Mouse (Mus musculus) left cerebral cortex, adult 2 months (tissue): ENCODE measurements at regions not wholly inside any gene's neighbourhood (a gene's known extent, or its start where the extent isn't known, plus 50 kb on each side); places are given as distances from the start of the nearest gene placed in this dataset.

Experiments used
- DNase-seq, 2 experiments: peaks; one replicate each; pipeline ENCODE4 v3.0.0; 2021 to 2022; ENCODE audit warnings: low spot score in 2 of 2, mixed read lengths in 1 of 2; ENCODE audit errors: extremely low spot score in 1 of 2
- H3K27ac ChIP-seq: fragments of 200-600 bp; 2 replicates; pipeline ENCODE4 v1.8.1; 2022
- H3K4me3 ChIP-seq: fragments of 200-600 bp; 2 replicates; pipeline ENCODE4 v1.8.1; 2022
- CTCF ChIP-seq: fragments of 200-600 bp; IDR thresholded peaks from 2 replicates; pipeline ENCODE4 v1.8.1; 2022; ENCODE audit warnings: antibody characterized with exemption, mild to moderate bottlenecking, moderate library complexity
- intact Hi-C: fragments of 180-260 bp; cut with DNase I; formaldehyde crosslinking; loops from one replicate; pipeline ENCODE4 v1.15.1; 2025

DNA sequence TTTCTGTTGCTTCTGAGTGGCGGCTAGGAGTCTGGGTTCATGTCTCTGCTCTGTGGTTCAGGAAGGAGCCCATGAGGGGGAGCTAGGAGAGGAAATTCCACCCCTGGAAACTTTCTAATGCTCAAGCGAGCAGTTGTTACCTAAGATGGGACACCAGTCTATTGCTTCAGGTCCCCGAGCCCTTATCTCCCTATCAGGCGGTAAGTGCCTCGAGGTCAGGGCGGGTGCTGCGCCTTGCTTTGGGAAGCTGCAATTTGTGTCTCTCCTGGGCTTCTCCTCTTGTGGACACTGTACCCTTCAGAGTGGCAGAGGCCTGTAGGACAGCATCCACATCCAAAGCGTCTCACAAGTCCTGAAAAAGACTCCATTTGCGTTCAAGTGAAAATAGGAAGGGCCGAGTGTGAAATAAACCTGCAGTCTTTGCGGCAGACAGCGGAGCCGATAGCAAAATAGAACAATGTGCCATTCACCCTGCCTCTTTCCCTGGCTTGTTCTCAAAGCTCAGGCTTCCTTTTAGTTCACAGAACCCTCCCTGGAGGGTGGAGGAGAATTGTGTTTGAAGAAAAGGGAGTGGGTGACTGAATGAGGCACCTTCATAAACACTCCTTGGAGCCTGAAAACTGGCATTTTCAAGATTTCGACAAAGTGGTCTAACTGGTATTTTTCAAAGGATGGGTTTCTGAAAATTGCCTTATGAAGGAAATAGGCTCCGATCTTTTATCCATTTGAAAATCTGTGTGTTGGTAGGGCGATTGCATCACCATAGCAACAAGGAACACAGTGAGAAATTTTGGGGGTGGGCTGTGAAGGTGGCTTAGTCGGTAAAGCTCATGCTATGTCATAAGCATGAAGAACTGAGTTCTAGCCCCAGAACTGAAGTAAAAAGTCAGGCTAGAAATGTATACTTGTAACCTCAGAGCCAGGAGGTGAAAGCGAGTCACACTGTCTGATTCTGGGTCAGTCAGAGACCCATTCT lies 87.2 kb upstream of the Cxcr4 start:
- DNase-seq: no peak
- Histone ChIP-seq H3K27ac (no peak overlapping the region), H3K4me3 (no peak overlapping the region)
- no peak for TF ChIP-seq CTCF
- intact Hi-C loops: no loop called here

DNA sequence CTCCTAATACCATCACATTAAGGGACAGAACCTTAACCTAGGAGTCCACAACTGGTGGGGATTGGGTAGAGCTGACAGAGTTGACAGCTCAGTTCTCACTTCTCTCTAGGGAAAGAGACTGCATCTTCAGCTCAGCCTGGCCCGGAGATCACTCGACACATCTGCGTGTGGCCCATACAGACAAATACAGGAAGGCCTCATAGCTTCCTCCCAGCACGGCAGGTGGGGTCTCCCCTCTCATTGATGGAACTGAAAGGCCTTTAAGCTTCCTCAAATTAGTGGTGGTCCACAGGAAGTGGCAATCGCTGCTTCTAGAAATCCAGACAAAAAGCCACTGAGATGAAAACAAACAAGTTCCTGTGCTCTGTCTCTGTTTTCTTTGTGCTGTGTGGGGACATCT lies 83.4 kb upstream of the Cxcr4 start:
- intact Hi-C loops: no loop called here
- H3K4me3 ChIP-seq: no peak overlapping the region
- no peak overlapping the region for H3K27ac ChIP-seq
- DNase-seq: no peak
- no peak for TF ChIP-seq CTCF

DNA sequence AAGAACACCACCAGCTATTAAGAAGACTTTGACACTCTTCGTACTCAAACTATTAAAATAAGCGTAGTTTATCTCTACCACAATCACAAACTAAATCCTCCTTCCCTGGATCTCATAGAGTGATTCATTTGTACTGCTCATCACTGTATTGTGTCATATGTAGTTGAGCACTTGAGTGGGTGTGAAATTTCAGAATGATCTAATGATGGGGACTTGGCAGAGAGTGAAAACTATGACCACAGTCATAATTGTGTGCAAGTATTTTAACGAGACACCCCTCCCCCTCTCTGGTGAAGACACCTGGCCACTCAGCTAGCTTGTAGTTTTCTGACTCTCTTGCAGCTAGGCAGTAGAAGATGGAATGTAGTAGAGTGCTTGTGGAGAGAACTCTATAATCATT lies 80.2 kb upstream of the Cxcr4 start:
- intact Hi-C loops: no loop called here
- Histone ChIP-seq H3K4me3 (no peak overlapping the region), H3K27ac (no peak overlapping the region)
- TF ChIP-seq CTCF: no peak
- no peak for DNase-seq

DNA sequence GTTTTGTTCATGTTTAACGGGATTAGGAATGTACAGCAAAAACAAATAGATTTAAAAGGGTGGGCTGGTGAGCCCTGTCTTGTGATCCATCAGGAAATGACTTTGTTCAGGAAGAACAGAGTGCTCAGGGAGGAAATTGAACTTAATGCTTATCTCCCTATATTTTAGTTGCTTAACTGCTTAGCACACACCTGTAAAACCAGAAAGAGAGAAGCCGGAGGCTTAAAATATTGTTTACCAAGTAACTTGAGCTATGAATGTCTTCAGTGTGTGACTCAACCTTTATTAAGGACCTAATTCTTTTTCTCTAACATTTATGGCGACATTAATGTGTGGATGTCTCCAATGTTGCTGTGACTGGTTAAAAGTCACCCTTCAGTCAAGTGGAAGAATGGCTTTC lies 79.4 kb upstream of the Cxcr4 start:
- no peak overlapping the region for H3K4me3 ChIP-seq
- no peak for DNase-seq
- H3K27ac ChIP-seq: no peak overlapping the region
- intact Hi-C loops: no loop called here
- no peak for TF ChIP-seq CTCF

DNA sequence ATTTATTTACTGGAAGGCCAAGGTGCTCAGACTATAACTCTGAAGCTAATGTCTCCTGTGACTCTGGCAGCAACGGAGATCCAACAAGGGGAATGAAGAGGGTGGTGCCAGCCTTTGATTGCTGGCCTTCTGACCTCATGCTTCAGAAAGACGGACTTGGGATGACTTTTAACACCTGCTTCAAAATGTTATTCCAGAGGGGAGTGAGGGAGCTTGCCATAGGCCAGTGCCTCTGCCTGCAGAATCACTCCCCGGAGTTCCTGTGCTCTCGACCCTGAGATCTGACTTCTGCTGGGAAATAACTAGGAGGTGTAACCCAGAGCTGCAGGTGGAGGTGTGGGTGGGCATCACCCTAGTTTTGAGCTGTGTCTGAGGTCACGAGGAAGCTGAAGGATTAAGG lies 78.9 kb upstream of the Cxcr4 start:
- DNase-seq: no peak
- intact Hi-C loops: no loop called here

DNA sequence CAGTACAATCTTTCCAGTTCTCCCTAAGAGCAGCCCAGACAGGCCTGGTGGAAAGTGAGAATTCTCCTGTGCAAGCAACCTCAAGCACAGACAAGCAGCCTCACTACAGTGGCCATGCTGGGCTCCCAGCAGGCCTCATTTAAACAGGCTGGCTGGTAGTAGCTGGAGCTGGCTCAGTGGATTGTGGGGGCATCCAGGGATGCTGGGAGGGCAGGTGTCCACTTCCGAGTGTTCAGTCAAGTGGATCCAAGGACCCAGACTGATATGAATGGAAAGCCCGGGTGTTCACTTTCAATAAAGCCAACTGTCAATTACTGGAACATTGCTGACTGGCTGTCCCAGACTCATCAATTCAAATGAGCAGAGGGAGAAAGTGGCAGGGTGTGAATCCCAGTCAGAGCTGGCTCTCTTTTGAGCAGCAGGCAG lies 77.2 kb upstream of the Cxcr4 start:
- intact Hi-C loops: no loop called here
- no peak for DNase-seq
- TF ChIP-seq CTCF: no peak
- Histone ChIP-seq H3K4me3 (no peak overlapping the region), H3K27ac (no peak overlapping the region)

More for the DNA sequence above, 78.9 kb upstream of the Cxcr4 start:
- Histone ChIP-seq H3K4me3 (no peak overlapping the region), H3K27ac (no peak overlapping the region)
- no peak for TF ChIP-seq CTCF

DNA sequence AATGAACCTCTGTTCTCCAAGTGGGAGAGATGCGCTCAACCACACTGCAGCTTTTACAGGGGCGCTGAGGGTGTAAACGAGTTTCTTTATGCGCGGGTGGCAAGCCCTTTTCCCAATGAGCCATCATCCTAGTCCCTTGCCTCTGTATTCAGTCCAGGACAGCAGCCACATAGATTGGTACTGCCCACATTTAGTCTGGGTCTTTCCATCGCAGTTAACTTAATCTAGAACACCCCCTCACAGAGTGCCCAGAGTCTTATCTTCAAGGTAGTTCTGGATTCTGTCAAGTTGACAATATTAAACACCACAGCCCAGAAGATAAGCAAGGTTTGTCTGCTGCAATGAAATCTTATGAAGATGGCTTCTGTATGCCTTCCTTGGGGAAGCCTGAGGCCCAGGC lies 76.6 kb upstream of the Cxcr4 start:
- no peak for TF ChIP-seq CTCF
- no peak for DNase-seq
- intact Hi-C loops: no loop called here
- Histone ChIP-seq H3K27ac (no peak overlapping the region), H3K4me3 (no peak overlapping the region)

DNA sequence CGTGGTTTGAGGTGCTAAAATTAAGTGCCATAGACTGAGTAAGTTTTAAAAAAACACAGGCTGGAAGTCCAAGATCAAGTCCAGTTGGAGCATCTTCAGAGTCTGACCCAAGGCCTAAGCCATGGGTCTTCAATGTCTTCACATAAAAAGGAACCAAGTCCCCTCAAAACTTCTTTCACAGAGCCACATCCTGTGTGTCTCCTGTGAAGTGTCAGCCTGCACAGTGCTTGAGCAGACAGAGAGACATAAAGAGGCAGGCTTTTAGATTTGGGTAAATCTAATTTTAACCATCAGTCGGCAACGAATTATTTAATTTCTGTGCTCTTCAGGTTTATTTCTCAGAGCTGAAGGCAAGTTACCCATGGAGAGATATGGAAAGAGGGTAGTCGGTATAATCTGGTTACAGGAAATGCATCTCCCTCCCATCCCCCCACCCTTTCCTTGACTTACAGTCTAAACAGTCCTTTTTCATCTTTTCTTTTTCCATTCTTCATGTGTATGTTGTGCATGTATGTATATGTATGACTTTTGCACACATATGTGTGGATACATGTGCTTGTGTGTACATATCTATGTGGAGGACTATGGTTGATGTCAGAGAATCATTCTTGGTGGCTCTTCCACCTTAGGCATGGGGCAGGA lies 75.1 kb upstream of the Cxcr4 start:
- intact Hi-C loops: no loop called here
- Histone ChIP-seq H3K4me3 (no peak overlapping the region), H3K27ac (no peak overlapping the region)
- no peak for TF ChIP-seq CTCF
- no peak for DNase-seq

DNA sequence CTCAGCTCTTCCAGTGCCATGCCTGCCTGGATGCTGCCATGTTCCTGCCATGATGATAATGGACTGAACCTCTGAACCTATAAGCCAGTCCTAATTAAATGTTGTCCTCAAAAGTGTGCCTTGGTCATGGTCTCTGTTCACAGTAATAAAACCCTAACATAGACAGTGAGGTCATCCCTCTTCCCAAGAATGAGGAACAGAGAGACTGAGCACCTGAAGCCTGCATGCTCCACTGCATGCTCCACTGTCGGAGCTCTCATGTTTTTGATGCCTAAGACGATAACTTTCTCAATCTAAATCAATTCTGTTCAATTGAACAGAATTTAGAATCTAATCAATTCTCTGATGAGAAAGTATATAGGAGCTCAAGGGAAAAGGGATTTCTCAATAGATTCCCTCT lies 71.1 kb upstream of the Cxcr4 start:
- H3K4me3 ChIP-seq: no peak overlapping the region
- intact Hi-C loops: no loop called here
- H3K27ac ChIP-seq: no peak overlapping the region
- TF ChIP-seq CTCF: no peak
- DNase-seq: no peak

DNA sequence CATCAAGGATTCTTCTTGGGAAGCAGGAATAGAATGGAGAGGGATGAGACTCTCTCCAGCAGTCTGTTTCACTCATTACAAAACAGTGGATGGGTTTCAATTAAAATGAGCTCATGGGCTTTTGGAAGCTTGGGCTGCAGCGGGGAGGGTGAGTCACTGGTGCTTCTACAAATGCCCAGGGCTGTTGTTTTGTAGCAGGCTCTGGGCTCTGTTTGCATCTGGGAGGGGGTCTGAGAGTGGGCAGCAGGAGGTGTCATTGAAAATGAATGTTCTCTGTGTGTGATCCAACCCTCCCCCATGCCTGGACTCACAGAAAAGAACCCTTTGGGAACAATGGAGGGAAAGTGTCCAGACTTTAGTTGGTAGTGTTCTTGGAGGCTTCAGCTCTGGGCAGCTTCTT lies 67.8 kb upstream of the Cxcr4 start:
- no peak overlapping the region for H3K4me3 ChIP-seq
- TF ChIP-seq CTCF: no peak
- no peak overlapping the region for H3K27ac ChIP-seq
- DNase-seq: peak in 1 of 2 experiments; percentile 15
- intact Hi-C loops: no loop called here

DNA sequence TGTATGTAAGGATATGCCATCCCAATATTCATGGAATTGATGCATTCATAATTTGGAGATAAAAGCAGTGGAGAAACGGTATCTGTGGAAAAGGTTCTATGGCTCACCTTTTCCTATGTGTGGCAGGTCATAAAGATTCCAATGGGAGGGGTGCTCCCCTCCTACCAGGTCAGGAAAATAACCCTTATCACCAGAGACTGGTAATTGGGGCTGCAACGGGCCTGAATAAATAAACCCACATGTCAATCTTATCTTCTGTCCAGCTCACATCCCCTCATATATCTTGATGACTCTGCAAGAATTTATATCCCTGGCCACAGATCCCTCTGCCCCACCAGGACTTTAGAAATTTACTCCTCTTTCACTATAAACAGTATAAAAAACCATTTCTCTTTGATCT lies 66.7 kb upstream of the Cxcr4 start:
- Histone ChIP-seq H3K27ac (no peak overlapping the region), H3K4me3 (no peak overlapping the region)
- DNase-seq: no peak
- no peak for TF ChIP-seq CTCF
- intact Hi-C loops: no loop called here

DNA sequence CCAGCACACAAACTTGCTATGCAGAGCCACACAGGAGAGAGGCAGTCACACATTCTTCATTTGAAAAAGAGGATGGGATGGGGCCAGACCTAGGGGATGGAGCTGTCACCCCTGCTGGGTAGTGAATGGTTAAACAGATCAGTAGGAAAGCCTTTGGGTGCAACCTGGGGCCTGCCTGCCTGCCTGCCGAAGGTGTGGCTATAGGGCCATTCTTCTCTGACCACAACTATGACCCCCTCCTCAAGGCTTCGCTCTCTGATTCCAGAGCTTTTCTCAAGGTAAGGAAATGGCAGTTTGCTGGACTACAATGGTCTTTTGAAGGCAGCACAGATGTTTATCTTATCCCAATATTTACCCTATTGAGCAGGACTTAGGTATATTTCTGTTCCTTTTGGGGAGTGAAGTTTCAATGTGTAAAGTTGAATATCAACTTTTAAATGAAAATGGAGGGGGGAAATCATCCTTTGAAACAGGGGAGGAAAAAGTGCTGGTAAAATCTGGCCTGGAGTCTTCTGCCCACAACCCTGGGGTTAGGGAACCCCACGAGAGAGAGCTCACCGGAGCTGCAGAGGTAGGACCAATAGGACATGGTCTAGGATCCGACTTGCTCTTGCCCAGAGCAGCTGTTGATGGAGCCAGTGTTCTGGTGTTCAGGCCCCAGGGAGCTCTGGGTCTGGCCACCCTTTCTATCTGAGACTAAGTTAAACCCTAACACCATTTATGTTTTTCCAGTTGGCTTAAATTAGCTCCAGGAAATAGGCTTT lies 62.2 kb upstream of the Cxcr4 start:
- no peak for TF ChIP-seq CTCF
- intact Hi-C loops: no loop called here
- Histone ChIP-seq H3K27ac (no peak overlapping the region), H3K4me3 (no peak overlapping the region)
- no peak for DNase-seq
